Mouse (Mus musculus) heart, postnatal 0 days (tissue): ENCODE results near the gene Klc2.

Source experiments
- CTCF ChIP-seq: IDR thresholded peaks from 2 replicates; pipeline ENCODE4 v1.5.1; 2016; ENCODE audit warnings: antibody characterized with exemption, control low read depth, low read depth
- EP300 ChIP-seq: IDR thresholded peaks from 2 replicates; pipeline ENCODE4 v1.6.1; 2016; ENCODE audit warnings: antibody characterized with exemption, low read depth

GRCm38 (mm10) chr19:5065104-5065503, 53.3 kb downstream of the Klc2 start:
- TF ChIP-seq CTCF, result no peak
- no peak for TF ChIP-seq EP300
